Mouse (Mus musculus) CD4-positive helper T cell, adult 2 months (primary cell): ENCODE measurements around the gene Abca8b.
"Not testable (repeated sequence)": the region's sequence is repeated elsewhere in the genome, so short reads cannot be mapped to it uniquely, and the experiment has no call there.

Experiments used
- DNase-seq: peaks from one replicate; pipeline ENCODE4 v3.0.0-alpha.2; 2012; ENCODE audit warnings: low read depth, missing footprints, low spot score

The Abca8b gene

DNA sequence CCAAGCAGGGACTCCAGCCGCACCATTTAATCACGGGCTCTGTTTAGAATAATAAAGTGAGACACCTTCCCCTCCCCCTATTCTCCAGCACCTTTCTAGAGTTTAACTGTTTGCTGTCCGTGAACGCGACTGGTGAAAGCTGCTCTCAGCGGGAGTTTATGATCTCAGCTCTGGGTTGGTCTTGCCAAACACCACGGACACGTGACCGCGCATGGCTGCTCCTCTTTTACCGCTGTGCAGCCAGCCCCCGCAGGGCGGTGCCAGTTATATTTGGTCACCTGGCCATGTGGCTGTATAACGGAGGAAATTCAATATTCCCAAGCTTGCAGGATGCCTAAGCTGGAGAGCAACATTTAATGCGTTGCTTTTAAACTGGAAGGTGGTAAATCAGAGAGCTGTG, at the start of gene Abca8b:
Gene Abca8b, minus strand, starts transcription at position 222 of the 400 bp plus-strand sequence.
- DNase-seq: no peak

DNA sequence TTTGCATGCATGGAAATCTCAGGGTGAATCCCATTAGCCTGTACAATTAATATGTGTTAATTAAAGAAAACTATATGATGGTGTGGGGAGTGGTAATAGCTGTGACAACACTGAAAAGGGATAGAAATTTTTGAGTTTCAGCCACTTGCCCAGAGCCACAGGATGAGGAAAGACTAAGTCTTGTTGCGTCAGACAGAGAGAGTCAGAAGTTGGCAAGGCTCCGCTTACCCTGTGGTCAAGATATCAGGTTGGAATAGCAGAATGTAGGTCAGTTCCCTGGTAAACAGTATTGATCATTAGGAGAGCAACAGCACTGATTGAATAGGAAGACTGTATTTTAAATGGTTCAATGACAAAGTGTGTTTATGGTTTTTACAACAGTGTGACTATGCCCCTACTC, 42.1 kb upstream of the Abca8b start:
- no peak for DNase-seq

DNA sequence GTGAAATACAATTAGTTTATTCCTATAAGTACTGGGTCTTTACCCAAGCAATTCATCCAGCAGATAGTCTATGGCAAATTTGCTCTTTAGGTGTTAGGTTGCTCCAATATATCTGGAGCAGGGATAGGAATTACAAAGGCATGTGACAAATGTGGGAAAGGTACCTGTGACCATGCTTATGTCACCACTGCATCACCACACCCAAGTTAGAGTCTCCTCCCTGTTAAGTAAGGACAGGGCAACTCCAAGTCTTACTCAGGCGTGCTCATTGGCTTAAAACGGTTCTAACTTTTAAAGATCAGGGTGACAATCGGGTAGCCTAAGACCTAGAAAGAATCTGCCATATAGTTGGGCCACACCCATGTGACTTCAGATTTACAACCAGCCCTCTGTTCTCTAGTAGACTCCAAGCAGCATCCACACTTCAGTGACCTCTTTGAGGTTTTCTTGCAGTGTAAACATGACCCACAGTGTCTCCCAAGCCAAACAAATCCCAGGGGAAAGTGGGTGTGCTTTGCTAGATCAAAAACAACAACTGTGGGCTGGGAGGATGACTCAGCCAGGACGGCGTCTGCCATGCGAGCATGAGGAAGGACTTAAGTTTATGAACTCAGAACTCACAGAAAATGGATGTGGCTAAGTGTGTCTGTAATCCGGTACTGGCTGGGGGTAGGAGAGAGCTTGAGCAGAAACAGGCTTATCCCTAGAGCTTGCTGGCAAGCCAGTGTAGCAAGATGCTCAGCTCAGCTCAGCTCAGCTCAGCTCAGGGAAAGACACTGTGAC, 33.5 kb upstream of the Abca8b start:
- no peak for DNase-seq

- no peak for DNase-seq
Observed at GRCm38 (mm10) chr11:110010836-110011546, 15.3 kb upstream of the Abca8b start.

DNA sequence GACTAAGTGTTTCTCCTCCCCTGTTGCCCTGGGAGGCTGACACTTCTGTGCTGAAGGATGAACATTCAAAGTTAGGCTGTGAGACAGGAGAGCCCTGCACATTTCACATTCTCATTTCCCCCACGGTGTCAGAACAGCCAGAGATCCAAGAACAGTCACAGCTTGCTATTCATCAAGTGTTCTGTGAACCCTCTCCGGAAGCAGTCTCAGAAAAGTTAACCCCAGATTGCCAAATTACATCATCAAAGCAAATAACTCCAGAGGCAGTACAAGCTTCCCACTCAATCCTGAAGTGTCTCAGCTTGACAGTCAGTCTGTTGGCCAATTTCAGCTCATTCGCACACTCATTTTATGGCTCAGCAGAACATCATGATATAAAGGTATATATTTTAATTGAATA, 632 bp downstream of the Abca8b start:
- no peak for DNase-seq

GRCm38 (mm10) chr11:109994014-109994413, 1.6 kb downstream of the Abca8b start:
- DNase-seq: no peak

DNA sequence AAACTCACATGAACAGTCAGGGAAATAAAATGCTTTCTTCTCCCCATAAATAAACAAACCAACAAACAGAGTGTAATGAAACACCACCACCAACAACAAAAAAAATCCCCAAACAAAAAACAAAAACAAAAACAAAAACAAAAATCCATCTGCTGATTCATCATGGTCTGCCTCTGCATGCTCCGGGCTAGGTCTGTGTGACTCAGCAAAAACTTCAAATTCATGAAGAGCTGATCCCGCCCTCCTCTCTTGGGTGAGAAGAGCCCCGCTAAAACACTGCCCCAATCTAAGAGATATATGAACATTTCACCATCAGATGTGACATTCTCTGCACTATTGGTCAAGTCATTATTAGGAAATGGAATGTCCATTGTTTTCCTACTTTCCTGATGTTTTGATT, 4.4 kb downstream of the Abca8b start:
- DNase-seq: no peak

GRCm38 (mm10) chr11:109990256-109990655, 5.4 kb downstream of the Abca8b start:
- no peak for DNase-seq

GRCm38 (mm10) chr11:109988164-109988563, 7.5 kb downstream of the Abca8b start:
- DNase-seq: no peak

GRCm38 (mm10) chr11:109987460-109988072, 8.1 kb downstream of the Abca8b start:
- not testable (repeated sequence) for DNase-seq

GRCm38 (mm10) chr11:109981872-109982271, 13.8 kb downstream of the Abca8b start:
- no peak for DNase-seq

DNA sequence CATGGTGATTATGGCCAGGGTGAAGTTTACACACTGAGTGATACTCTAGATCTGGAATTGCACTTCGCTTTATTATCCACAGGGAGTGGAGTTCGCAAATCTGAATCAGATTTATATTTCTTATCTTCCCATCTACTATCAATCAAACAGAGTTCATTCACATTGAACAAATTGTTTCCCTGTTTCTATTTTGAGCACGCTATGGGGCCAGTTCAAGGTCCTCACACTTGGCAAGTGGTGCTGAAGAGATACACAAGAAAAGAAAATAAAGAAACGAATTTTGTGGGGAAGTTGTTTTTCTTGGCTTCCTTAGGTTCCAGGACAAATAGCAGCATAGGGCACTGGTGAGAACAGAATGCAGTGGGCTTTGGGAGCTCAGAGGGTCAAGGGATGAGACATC, 25.1 kb downstream of the Abca8b start:
- no peak for DNase-seq

DNA sequence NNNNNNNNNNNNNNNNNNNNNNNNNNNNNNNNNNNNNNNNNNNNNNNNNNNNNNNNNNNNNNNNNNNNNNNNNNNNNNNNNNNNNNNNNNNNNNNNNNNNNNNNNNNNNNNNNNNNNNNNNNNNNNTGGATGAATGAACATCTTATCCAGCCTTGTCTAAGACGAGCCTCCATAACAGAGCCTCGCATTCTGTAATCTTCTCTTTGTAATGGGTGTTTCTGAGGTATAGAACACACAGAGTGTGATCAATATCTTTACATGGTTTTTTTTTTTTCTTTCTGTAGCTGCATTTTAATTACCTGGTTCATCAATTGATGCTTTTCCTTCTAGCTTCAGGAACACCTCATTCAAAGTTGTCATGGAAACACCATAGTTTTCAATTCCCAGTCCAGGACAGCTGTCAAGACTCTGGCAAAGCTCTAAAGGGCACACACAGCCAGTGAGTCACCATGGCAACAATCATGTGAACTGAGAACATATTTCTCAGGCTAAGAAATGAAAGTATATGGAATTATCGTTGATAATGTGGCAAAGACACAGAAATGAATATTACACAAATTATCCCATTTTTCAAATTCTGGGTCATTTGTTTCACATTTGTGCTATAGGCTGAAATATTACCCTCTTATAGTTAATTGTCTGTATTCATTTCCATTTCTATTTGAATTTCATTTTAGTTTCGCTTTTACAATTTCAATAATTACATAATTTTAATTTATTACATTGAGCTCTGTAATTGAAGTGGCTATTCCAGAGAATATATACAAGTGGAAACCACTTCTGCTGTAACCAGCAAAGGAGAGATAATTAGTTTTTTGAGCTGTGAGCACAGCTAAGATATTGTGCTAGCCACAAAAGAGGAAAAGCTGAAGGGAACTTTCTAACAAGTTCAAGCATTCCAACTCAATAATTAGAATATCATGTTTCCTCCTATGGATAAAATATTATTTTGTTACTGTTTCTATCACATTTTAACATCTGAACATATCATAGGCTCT, 33.9 kb downstream of the Abca8b start:
- no peak for DNase-seq

GRCm38 (mm10) chr11:109955185-109955584, 40.5 kb downstream of the Abca8b start:
- DNase-seq: no peak

DNA sequence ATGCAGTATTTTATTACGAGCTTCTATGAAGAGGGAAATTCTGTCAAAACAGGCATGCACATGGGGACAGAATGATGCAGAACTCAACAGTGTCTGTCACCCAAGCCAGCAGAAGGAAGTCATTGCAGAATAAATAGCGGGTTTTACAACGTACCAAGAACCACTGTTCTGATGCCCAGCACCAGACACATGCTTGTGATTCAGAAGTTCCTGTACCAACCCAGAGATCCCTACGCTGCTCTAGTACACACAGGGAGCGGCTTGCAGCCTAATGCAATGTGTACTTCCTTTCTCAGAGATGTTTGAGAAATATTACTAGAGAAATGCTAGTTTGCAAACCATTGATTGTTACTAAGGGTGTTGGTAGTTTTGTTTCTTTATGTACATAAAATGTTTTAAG, 58.7 kb downstream of the Abca8b start:
- DNase-seq: no peak

- not testable (repeated sequence) for DNase-seq
Observed at GRCm38 (mm10) chr11:109933207-109933606, 62.4 kb downstream of the Abca8b start.

DNA sequence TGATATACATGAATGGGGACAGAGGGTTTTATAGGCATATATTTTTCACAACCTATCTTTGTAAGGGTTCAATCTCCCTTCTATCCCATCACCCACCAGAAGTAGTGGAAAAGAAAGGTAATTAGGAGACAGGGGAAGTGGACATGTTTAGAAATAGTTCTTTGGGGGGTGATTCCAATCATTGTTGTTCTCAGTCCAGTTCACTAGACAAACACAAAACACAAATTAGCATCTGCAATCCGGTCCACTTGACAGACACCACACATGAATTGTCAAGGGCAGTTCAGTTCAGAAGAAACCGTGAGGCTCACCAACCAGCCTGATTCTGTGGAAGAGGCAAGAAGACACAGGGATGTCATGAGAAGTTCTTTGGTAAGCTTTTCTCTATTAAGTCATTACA, 67.2 kb downstream of the Abca8b start:
- DNase-seq: no peak

GRCm38 (mm10) chr11:109926718-109927680, 68.6 kb downstream of the Abca8b start:
- DNase-seq: no peak

GRCm38 (mm10) chr11:109922236-109922635, 73.4 kb downstream of the Abca8b start:
- DNase-seq: no peak

- DNase-seq: no peak
Observed at GRCm38 (mm10) chr11:109919480-109919879, 76.2 kb downstream of the Abca8b start.
